Mouse (Mus musculus): ENCODE data around the gene Col4a3bp.

DNA sequence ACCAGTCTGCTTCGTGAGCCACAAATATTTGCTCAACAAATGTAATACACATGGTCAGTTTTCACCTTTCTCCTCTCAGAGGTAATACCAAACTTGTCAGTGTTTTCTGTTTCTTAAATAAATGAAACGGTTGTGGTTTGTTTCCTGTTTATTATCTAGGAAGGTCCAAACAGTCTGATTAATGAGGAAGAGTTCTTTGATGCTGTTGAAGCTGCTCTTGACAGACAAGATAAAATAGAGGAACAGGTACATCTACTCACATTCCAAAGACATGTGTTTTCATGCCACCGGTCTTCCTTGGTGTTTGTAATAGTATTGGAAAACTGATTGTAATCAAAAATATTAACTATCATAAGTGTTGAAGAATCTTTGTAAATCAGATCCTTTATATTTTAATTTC is 72.2 kb downstream of the Col4a3bp start:
- TF ChIP-seq MYOG (IDR thresholded peaks at IDR 0.05; ENCODE audit: control insufficient read depth, extremely low read depth, insufficient read length) (no peak), MAX (IDR thresholded peaks at IDR 0.05) (no peak), CTCF (IDR thresholded peaks at IDR 0.05; ENCODE audit: control insufficient read depth, insufficient read depth, insufficient read length) (no peak), FOSL1 (IDR thresholded peaks at IDR 0.05; ENCODE audit: insufficient read depth, low read length, poor library complexity, severe bottlenecking) (no peak), USF1 (IDR thresholded peaks at IDR 0.05; ENCODE audit: low read depth) (no peak), MYOD1 (IDR thresholded peaks at IDR 0.05; ENCODE audit: control insufficient read depth, insufficient read length, low read depth) (no peak)
